Mouse (Mus musculus): ENCODE data around the gene Kpna4. TPM values are rescaled to one million over a fixed set of nuclear protein-coding genes. Genes with fewer than 3 reads are reported as not detected.

Kpna4 gene
- polyA plus RNA-seq (2014; fragmentation: Illumina TruSeq; extraction: RNeasy Lipid Tissue Mini Kit (QIAGEN cat#74804); ENCODE audit: low read depth, low replicate concordance) = 41.7 TPM

DNA sequence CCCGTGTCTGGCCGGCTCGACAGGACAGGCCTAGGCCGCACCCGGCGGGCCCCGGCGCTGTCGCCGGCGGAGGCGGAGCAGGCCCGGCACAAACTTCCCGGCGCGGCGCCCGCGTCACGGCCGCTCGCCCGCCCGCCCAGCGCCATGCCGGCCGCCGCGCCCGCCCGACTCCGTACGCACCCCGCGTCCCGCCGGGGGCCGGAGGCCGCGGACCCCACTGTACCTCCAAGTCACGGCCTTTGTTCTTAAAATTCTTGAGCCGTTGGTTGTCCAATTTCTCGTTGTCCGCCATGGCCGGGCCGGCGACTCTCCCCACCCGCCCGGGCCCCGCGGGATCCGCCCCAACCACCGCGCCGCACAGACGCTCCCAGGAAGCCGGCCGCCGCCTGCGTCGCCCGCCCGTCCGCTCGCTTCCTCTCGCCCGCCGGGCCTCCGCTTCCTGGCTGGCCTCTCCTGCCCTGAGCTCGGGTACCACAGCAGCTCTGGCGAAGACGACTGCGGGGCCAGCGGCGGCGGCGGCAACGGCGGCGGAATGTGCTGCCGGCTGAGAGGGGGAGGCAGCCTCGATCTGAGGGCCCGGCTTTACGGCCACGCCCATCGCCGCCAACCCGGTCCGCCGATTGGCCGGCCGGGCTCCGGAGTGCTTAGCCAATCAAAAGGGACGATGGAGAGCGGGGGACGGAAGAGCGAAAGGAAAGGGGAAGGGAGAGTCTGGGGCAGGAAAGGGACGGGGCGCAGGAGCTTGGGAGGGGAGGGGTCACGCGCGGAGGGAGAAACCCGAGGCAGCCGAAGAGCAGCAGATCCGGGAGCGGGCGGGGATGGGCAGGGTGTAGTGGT, at the start of gene Kpna4:
Kpna4 (minus strand) TSS at position 605 of the 837 bp plus-strand sequence.

DNA sequence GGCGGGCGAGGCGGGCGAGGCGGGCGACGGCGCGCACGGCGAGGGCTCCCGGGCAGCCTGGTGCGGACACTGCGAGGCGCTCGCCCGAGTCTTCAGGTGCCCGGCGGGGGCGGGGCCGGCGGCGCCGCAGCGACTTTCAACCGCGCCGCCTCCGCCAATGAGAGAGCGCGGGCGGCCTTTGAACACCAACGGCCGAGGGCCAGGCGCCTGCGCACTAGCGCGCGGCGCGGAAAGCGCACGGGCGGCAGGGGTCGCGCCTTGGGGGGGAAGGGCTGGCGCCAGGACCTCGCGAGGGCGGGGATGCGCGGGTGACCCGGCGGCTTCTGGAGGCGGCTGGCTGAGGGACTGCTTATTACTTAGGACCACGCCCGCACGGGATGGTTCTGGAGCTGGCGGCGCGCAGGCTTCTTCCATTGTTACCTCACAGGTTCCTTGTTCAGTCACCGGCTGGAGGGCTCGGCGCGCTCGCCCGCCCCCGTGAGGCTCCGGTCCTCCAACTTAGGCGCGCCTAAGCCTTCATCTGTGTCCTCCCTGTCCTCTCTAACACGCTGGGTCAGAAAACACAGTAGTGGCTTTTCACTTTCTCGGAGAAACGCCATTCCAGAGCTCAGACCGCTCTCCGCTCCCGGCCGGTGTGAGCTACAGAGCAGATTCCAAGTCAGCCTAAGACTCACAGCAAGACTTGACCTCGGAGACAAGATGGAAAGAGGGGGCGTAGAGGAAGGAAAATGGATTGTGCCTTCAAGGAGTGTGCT, 82.1 kb downstream of the Kpna4 start, which contains the start of gene Trim59:
Trim59 (minus strand) TSS at position 111 of the 755 bp plus-strand sequence.

Other genes starting within 250 kb of the Kpna4 start
- 8.3 TPM for gene Ift80, start 122.5 kb downstream of the Kpna4 start, polyA plus RNA-seq (2014; fragmentation: Illumina TruSeq; extraction: RNeasy Lipid Tissue Mini Kit (QIAGEN cat#74804); ENCODE audit: low read depth, low replicate concordance)
- gene Smc4, start 122.4 kb downstream of the Kpna4 start, polyA plus RNA-seq (2014; fragmentation: Illumina TruSeq; extraction: RNeasy Lipid Tissue Mini Kit (QIAGEN cat#74804); ENCODE audit: low read depth, low replicate concordance) = 17.4 TPM
- 2.0 TPM for gene Trim59, start 82.4 kb downstream of the Kpna4 start, polyA plus RNA-seq (2014; fragmentation: Illumina TruSeq; extraction: RNeasy Lipid Tissue Mini Kit (QIAGEN cat#74804); ENCODE audit: low read depth, low replicate concordance)
- not detected for gene Arl14, start 95.3 kb upstream of the Kpna4 start, polyA plus RNA-seq (2014; fragmentation: Illumina TruSeq; extraction: RNeasy Lipid Tissue Mini Kit (QIAGEN cat#74804); ENCODE audit: low read depth, low replicate concordance)
- 2.8 TPM for gene Ppm1l, start 189.7 kb upstream of the Kpna4 start, polyA plus RNA-seq (2014; fragmentation: Illumina TruSeq; extraction: RNeasy Lipid Tissue Mini Kit (QIAGEN cat#74804); ENCODE audit: low read depth, low replicate concordance)

Data from adipose tissue, adult 10 weeks (tissue).